Mouse (Mus musculus) embryo, embryonic 10 days (tissue): Measurements from ENCODE around the gene Gm30302.
"Not testable (repeated sequence)": the region's sequence is repeated elsewhere in the genome, so short reads cannot be mapped to it uniquely, and the experiment has no call there.

Experiments
- DNase-seq: peaks from one replicate; pipeline ENCODE4 v3.0.0-alpha.2; 2015; ENCODE audit warnings: low spot score

Gm30302 gene

GRCm38 (mm10) chr13:49798901-49799300 is at the start of gene Gm30302:
Gm30302 (minus strand) TSS chr13:49799001.
- DNase-seq, result no peak

- DNase-seq, result no peak
Measured at GRCm38 (mm10) chr13:49846751-49847150, 48.0 kb upstream of the Gm30302 start.

- no peak for DNase-seq
Measured at GRCm38 (mm10) chr13:49846141-49846540, 47.3 kb upstream of the Gm30302 start.

GRCm38 (mm10) chr13:49845663-49846062 is 46.9 kb upstream of the Gm30302 start:
- no peak for DNase-seq

- DNase-seq, result no peak
Measured at GRCm38 (mm10) chr13:49844071-49844470, 45.3 kb upstream of the Gm30302 start.

GRCm38 (mm10) chr13:49841186-49841585 is 42.4 kb upstream of the Gm30302 start:
- no peak for DNase-seq

- no peak for DNase-seq
Measured at GRCm38 (mm10) chr13:49830355-49830754, 31.6 kb upstream of the Gm30302 start.

GRCm38 (mm10) chr13:49825300-49825699 is 26.5 kb upstream of the Gm30302 start:
- DNase-seq, result no peak

- no peak for DNase-seq
Measured at GRCm38 (mm10) chr13:49814958-49815357, 16.2 kb upstream of the Gm30302 start.

GRCm38 (mm10) chr13:49814420-49814819 is 15.6 kb upstream of the Gm30302 start:
- DNase-seq, result no peak

- DNase-seq, result no peak
Measured at GRCm38 (mm10) chr13:49807146-49807545, 8.3 kb upstream of the Gm30302 start.

- DNase-seq, result peak; percentile 24
Measured at GRCm38 (mm10) chr13:49788563-49789393, 10.0 kb downstream of the Gm30302 start.

- no peak for DNase-seq
Measured at GRCm38 (mm10) chr13:49783899-49784298, 14.9 kb downstream of the Gm30302 start.

GRCm38 (mm10) chr13:49771536-49771935 is 27.3 kb downstream of the Gm30302 start:
- DNase-seq, result not testable (repeated sequence)

GRCm38 (mm10) chr13:49769111-49769510 is 29.7 kb downstream of the Gm30302 start:
- DNase-seq, result no peak

GRCm38 (mm10) chr13:49768048-49768447 is 30.8 kb downstream of the Gm30302 start:
- no peak for DNase-seq

GRCm38 (mm10) chr13:49766269-49766668 is 32.5 kb downstream of the Gm30302 start:
- no peak for DNase-seq

GRCm38 (mm10) chr13:49765306-49765705 is 33.5 kb downstream of the Gm30302 start:
- DNase-seq, result no peak

GRCm38 (mm10) chr13:49762208-49762607 is 36.6 kb downstream of the Gm30302 start:
- DNase-seq, result no peak

GRCm38 (mm10) chr13:49760675-49761074 is 38.1 kb downstream of the Gm30302 start:
- DNase-seq, result no peak

GRCm38 (mm10) chr13:49757966-49758365 is 40.8 kb downstream of the Gm30302 start:
- no peak for DNase-seq

- no peak for DNase-seq
Measured at GRCm38 (mm10) chr13:49756591-49756990, 42.2 kb downstream of the Gm30302 start.

GRCm38 (mm10) chr13:49741285-49742040 is 57.3 kb downstream of the Gm30302 start:
- no peak for DNase-seq
